In genomic region chr16:11501138-11501537, GRCm38 (mm10) we compare ENCODE assay signal across 18 mouse cellular contexts.
DNase-seq lines count a peak whose midpoint lies in the region; ATAC-seq and TF ChIP-seq lines count a peak whose summit lies in the region.
"Had no signal": no experiment of that assay in that cellular context is flagged by ENCODE, and none has a peak within 500 bp of the region (broad histone marks: within the 10 kb centered on the region; RNA-seq: fewer than 3 reads in every experiment).

No protein-coding gene starts in this region.

- no peak for DNase-seq in kidney, adult 2 months
- DNase-seq in kidney, postnatal 14 days = no peak
- peak; percentile 10 for DNase-seq in thymus, postnatal 4 days
- no peak for DNase-seq in thymus, adult 2 months
- no peak for DNase-seq in Muller cell, postnatal 12 days (ENCODE audit: inconsistent ontology term)
- DNase-seq in adipocyte (ENCODE audit: low spot score) = no peak
- DNase-seq: adrenal gland, postnatal 14 days; cerebellum, adult 9-10 months; embryo, embryonic 11 days; heart, adult 2 months; kidney, adult 8-10 months; liver, embryonic 13.5 days; right cerebral cortex, postnatal 4 days had no signal

- peak overlapping the region; percentile 27 for H3K27ac ChIP-seq in kidney, adult 2 months (ENCODE audit: insufficient read depth, low read depth, low read length)
- H3K27ac ChIP-seq in thymus, adult 2 months (ENCODE audit: control insufficient read depth, insufficient read depth, low read length) = no peak overlapping the region
- H3K27ac ChIP-seq: forebrain, embryonic 12.5 days; heart, adult 2 months; hindbrain, embryonic 15.5 days; liver, embryonic 13.5 days; midbrain, embryonic 15.5 days; neural tube, embryonic 12.5 days had no signal

- peak; percentile 97 for ATAC-seq in activated CD4-positive, CD25-positive, alpha-beta regulatory T cell, adult 4 months
- ATAC-seq: midbrain, embryonic 15.5 days had no signal

- H3K36me3 ChIP-seq in kidney, adult 2 months (ENCODE audit: control insufficient read depth, insufficient read depth, low read length) = peaks cover 2% of the 10 kb centered on the region; the same call in 1 of the 2 replicates
- no peaks in the 10 kb centered on the region for H3K36me3 ChIP-seq in thymus, adult 2 months (ENCODE audit: control insufficient read depth, insufficient read depth, low read length)
- H3K36me3 ChIP-seq: forebrain, embryonic 12.5 days; hindbrain, embryonic 15.5 days; liver, embryonic 13.5 days; midbrain, embryonic 15.5 days; neural tube, embryonic 12.5 days had no signal

- 58% methylated on average over 3 of the region's 3 CpGs for WGBS in kidney, adult 2 months
- 70% methylated on average over 3 of the region's 3 CpGs for WGBS in thymus, adult 2 months

- no peaks in the 10 kb centered on the region for H3K27me3 ChIP-seq in kidney, adult 2 months (replicated peaks; ENCODE audit: control insufficient read depth, insufficient read depth, low read length)
- no peaks in the 10 kb centered on the region for H3K27me3 ChIP-seq in thymus, adult 2 months (ENCODE audit: control insufficient read depth, insufficient read depth, low read length)
- H3K27me3 ChIP-seq: forebrain, embryonic 12.5 days; hindbrain, embryonic 15.5 days; liver, embryonic 13.5 days; midbrain, embryonic 15.5 days; neural tube, embryonic 12.5 days had no signal

- no peak overlapping the region for H3K4me3 ChIP-seq in kidney, adult 2 months (ENCODE audit: insufficient read depth, low read depth, low read length)
- no peak overlapping the region for H3K4me3 ChIP-seq in thymus, adult 2 months (ENCODE audit: control insufficient read depth, insufficient read depth, low read length)
- H3K4me3 ChIP-seq: forebrain, embryonic 12.5 days; heart, adult 2 months; hindbrain, embryonic 15.5 days; liver, embryonic 13.5 days; midbrain, embryonic 15.5 days; neural tube, embryonic 12.5 days had no signal

- H3K4me1 ChIP-seq in kidney, adult 2 months (ENCODE audit: control insufficient read depth, insufficient read depth, low read length) = peaks cover 66% of the 10 kb centered on the region
- peaks cover 3% of the 10 kb centered on the region for H3K4me1 ChIP-seq in thymus, adult 2 months (replicated peaks; ENCODE audit: control insufficient read depth, insufficient read depth, low read length)
- H3K4me1 ChIP-seq: neural tube, embryonic 12.5 days had no signal

- TF ChIP-seq POLR2A in kidney, adult 2 months (IDR thresholded peaks at IDR 0.05; ENCODE audit: low read depth, low read length) = no peak
- no peak for TF ChIP-seq POLR2A in thymus, adult 2 months (IDR thresholded peaks at IDR 0.05; ENCODE audit: control insufficient read depth, extremely low read depth, insufficient read depth, low read length, poor library complexity)

- no peak for TF ChIP-seq CTCF in kidney, adult 2 months (conservative IDR thresholded peaks at IDR 0.05; ENCODE audit: insufficient read depth, insufficient read length, low read depth, low read length)
- TF ChIP-seq CTCF in thymus, adult 2 months (IDR thresholded peaks at IDR 0.05; ENCODE audit: borderline replicate concordance, control insufficient read depth, extremely low read depth, insufficient read depth, low read length, poor library complexity) = no peak
